Mouse (Mus musculus) megakaryocyte, embryonic 14.5 days (primary cell): Measurements from ENCODE around the gene Man1b1. TPM values are rescaled to one million over a fixed set of nuclear protein-coding genes. Genes with fewer than 3 reads are reported as not detected.

Experiments used
- H3K27me3 ChIP-seq: replicated peaks from 2 replicates; pipeline ENCODE3; 2012; ENCODE audit warnings: inconsistent platforms
- H3K36me3 ChIP-seq: replicated peaks from 2 replicates; pipeline ENCODE3; 2012; ENCODE audit warnings: low read length, inconsistent platforms, mixed read lengths
- H3K4me1 ChIP-seq: 2 replicates; pipeline ENCODE4 v1.6.1; 2012; ENCODE audit warnings: inconsistent platforms
- H3K4me3 ChIP-seq: replicated peaks from 2 replicates; pipeline ENCODE3; 2012; ENCODE audit warnings: moderate library complexity, mild to moderate bottlenecking, inconsistent platforms
- H3K9me3 ChIP-seq: 2 replicates; pipeline ENCODE4 v1.6.1; 2012; ENCODE audit warnings: inconsistent platforms
- FLI1 ChIP-seq: IDR thresholded peaks from 2 replicates; pipeline ENCODE4 v1.6.1; 2012; ENCODE audit warnings: low read length, inconsistent platforms, mixed read lengths
- GATA1 ChIP-seq: IDR thresholded peaks from 3 replicates; pipeline ENCODE4 v1.6.1; 2012; ENCODE audit warnings: mixed read lengths, low read length, inconsistent platforms, borderline replicate concordance
- polyA plus RNA-seq: library from polyadenylated mRNA; stranded (reverse); fragments of >175 nt; gene quantifications from 2 replicates; pipeline ENCODE4 v1.2.3, GENCODE M21; 2012; ENCODE audit warnings: low replicate concordance; ENCODE audit not compliant: insufficient read depth

The Man1b1 gene
- polyA plus RNA-seq, 1 experiment = 4.4 TPM

DNA sequence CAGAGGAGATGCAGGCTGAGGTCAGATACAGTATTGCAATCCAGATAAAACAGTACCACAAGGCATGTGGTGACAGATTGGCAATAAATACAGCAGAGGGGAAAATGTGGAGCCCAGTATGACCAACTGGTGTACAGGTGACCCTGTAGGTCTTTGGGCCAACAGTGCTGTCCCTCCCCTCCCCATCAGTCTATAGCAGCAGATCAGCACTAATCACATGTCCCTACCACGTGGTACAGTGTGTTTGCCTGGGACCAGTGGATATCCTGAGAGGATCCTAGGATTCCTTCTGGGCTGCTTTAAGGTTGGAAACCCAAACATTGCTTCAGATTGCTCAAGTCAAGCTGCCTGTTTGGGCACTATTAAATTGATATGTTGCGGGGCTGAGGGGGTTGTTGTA lies 1.4 kb downstream of the Man1b1 start:
- Histone ChIP-seq H3K36me3 (peaks cover 51% of the 10 kb centered on the region), H3K4me3 (peak overlapping the region; percentile 97), H3K27me3 (no peaks in the 10 kb centered on the region), H3K4me1 (peaks cover 41% of the 10 kb centered on the region), H3K9me3 (no peaks in the 10 kb centered on the region)
- no peak for TF ChIP-seq FLI1
- TF ChIP-seq GATA1 = no peak

DNA sequence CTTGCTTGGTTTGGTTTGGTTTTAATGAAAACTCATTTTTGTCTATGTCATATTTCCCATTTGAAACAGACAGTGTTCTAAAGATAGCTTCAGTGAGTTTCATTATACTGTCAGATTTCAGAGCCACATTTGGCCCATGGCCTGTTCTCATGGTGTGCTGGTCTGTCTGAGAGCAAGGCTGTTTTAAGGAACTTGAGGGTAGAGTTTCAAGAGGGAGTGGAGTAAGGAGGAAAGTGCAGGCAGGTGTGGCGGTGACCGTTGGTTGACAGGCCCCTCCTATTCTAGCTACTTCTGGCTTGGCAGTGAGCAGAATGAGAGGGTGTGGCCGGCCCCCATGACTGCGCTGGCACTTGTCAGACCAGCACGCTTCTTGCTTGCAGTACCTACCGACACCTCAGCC lies 6.2 kb downstream of the Man1b1 start:
- peaks cover 26% of the 10 kb centered on the region for H3K4me1 ChIP-seq

DNA sequence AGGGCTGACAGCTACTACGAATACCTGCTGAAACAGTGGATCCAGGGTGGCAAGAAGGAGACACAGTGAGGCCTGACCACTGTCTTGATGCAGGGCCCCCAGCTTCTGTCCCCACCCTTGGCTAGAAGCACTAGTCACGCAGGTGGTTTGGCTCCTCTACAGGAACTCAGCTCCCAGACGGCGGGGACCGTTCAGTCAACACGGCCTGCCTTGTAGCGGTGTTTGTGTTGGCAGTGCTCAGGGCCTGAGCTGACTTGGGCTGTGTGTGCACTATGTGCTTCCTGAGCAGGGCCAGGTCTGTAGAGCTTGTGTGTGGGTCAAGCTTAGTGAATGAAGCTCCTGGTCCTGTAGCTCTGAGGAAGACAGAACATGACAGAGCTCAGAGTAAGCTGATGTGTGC lies 16.0 kb downstream of the Man1b1 start:
- Histone ChIP-seq H3K9me3 (no peaks in the 10 kb centered on the region), H3K27me3 (no peaks in the 10 kb centered on the region), H3K36me3 (peaks cover 97% of the 10 kb centered on the region), H3K4me3 (peak overlapping the region; percentile 23), H3K4me1 (peaks cover 23% of the 10 kb centered on the region)
- TF ChIP-seq GATA1 = no peak
- no peak for TF ChIP-seq FLI1

More for the DNA sequence above, 6.2 kb downstream of the Man1b1 start:
- Histone ChIP-seq H3K4me3 (no peak overlapping the region), H3K27me3 (no peaks in the 10 kb centered on the region), H3K9me3 (no peaks in the 10 kb centered on the region), H3K36me3 (peaks cover 89% of the 10 kb centered on the region)
- TF ChIP-seq GATA1 = no peak
- no peak for TF ChIP-seq FLI1

DNA sequence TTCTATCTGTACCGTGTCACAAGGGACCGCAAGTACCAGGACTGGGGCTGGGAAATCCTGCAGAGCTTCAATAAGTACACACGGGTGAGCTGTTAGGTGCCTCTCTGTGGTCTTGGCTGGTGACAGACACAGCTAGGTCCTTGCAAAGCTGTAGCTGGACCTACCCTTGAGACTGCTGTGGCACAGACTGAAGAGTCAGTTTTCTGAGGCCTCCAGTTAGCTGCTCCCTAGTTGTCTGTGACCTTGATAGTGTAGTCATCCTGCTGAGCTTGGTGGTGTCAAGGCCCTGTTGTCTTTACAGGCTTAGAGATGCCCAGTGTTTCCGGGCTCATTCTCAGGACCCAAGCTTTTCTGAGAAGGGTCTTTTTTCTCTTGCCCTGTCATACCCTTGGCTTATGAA lies 17.4 kb downstream of the Man1b1 start:
- TF ChIP-seq GATA1 (no peak), FLI1 (no peak)
- Histone ChIP-seq H3K9me3 (no peaks in the 10 kb centered on the region), H3K4me1 (peaks cover 28% of the 10 kb centered on the region), H3K36me3 (peaks cover 97% of the 10 kb centered on the region), H3K4me3 (no peak overlapping the region), H3K27me3 (no peaks in the 10 kb centered on the region)

DNA sequence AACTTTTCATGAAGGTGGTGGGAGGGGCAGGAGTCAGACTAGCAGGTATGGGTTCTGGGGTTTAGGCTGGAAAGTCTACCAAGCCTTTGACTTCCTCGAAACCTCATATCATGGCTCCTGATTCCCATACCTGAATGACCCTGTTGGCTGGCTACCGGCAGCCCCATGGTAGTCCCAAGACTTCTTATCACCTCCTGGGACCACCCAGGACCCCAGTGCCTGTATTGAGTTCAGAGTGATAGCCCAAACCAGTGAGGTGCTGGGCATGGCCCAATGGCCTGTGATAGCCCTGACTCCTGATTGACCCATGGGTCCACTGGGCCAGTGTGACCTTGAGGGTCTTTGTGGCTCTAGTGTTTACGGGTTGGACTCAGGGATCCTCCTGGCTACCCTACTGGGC lies 18.6 kb downstream of the Man1b1 start:
- TF ChIP-seq FLI1 (no peak), GATA1 (no peak)
- peaks cover 91% of the 10 kb centered on the region for H3K36me3 ChIP-seq
- peaks cover 40% of the 10 kb centered on the region for H3K4me1 ChIP-seq
- H3K4me3 ChIP-seq = no peak overlapping the region
- no peaks in the 10 kb centered on the region for H3K9me3 ChIP-seq
- H3K27me3 ChIP-seq = no peaks in the 10 kb centered on the region

DNA sequence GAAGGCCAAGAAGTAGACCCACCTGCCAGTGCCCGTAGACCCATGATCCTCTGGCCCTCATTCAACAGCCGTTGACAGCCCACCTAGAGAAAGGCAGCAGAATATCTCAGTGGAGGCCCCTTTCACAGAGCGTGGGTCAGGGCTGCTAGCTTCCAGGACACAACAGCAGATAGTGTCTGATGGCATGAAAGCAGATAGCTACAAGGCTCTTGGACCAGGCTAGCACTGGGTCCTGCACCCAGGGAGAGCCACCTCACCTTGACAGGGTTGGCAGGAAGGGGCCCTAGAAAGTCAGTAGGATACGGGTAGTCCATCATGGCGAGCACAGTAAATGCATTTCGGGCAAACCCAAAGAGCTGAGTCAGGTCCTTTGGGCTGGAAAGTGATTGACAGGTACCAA lies 22.1 kb downstream of the Man1b1 start:
- Histone ChIP-seq H3K27me3 (no peaks in the 10 kb centered on the region), H3K36me3 (peaks cover 61% of the 10 kb centered on the region), H3K4me1 (peaks cover 37% of the 10 kb centered on the region), H3K9me3 (no peaks in the 10 kb centered on the region), H3K4me3 (no peak overlapping the region)
- TF ChIP-seq GATA1 (no peak), FLI1 (no peak)

DNA sequence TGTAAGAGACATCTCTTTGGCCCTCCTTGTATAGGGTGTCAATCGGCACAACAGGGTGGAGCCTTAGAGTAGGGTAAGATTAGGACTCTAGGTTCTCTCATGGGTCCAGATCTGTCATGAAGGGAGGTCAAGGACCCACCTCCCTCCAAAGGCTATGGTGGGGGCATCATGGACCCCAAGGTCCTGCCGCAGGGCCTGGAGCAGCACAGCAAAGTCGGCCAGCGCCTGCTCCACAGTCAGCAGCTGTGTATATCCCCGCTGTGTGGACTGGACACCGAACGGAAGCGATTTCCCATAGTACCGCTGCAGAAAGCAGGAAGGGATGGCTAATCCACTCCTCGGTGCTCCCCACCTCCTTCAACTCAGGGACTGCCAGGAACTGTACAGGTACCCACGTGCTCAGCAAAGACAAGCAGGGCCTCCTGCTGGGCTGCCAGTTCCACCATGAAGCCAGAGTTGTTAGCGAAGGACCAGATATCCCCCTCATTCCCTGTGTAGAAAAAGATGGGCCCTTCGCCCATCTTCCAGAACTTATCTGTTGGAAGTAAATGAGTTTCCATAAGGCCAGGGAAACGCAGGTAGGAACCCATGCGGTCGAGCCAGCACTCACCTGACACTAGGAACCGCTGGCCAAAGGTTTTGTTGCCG lies 23.4 kb downstream of the Man1b1 start:
- Histone ChIP-seq H3K36me3 (peaks cover 60% of the 10 kb centered on the region), H3K4me1 (peaks cover 47% of the 10 kb centered on the region), H3K27me3 (no peaks in the 10 kb centered on the region), H3K4me3 (peak overlapping the region; percentile 98), H3K9me3 (no peaks in the 10 kb centered on the region)
- no peak for TF ChIP-seq GATA1
- TF ChIP-seq FLI1 = no peak

DNA sequence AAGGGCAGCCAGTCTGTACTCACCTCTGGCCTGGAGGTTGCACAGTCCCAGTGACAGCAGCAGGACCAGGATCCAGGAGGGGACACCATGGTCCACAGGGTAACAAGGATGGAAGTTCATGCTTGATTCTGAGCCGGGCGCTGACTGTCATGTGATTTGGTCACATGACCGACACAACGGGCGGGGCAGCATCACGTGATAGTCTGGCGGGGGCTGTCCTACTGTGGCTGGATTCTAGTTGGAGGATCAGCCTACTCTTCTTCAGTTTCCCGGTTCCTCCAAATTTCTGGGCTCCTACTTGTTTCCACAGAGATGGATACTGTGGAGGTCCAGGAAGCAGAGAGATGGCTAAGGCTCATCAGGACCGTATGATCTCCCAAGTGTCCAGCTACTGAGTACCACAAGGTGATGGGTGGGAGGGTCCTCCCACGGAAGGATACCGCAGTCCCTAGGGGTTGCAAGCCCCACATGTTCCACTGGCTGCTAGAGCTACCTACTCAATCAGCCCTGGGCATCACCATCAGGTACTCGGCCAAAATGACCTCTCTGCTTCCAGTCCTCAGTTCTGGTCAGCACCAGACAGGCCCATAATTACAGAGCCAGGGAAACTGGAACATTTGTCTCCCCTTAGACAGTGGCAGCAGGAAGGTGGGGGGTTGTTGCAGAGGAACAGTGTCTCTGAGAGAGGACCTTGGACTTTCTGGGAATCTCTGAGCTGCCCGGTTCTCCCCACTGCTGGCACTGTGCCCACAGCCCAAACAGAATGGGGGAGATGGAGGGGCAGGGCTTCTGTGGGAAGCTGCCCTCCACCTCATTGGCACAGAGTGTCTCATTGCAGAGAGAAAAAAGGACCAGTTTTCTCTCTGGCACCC lies 24.3 kb downstream of the Man1b1 start, which contains the start of gene Dpp7:
Gene Dpp7, minus strand, starts transcription at position 152 of the 872 bp plus-strand sequence.
- no peak for TF ChIP-seq FLI1
- TF ChIP-seq GATA1 = no peak
- peaks cover 60% of the 10 kb centered on the region for H3K36me3 ChIP-seq
- no peaks in the 10 kb centered on the region for H3K27me3 ChIP-seq
- no peaks in the 10 kb centered on the region for H3K9me3 ChIP-seq
- peak within 1 kb of the TSS; percentile 98 for H3K4me3 ChIP-seq
- peaks cover 47% of the 10 kb centered on the region for H3K4me1 ChIP-seq

DNA sequence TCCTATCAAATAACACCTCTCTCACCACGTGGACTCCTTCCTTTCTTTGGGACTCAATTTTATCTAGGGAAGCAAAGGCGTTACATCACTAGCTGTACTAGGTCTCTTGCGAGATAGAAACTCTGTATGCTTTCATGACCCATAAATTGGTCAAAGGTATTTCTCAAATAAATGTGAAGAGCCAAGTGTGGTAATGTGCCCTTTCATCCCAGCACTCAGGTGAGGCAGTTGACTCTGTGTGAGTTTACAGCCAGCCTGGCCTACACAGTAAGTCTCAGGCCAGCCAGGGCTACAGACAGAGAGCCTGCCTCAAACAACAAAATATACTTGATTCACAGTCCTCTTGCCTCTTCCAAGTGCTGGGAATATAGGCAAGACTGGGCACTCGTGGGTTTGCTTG lies 27.7 kb downstream of the Man1b1 start:
- H3K4me3 ChIP-seq = no peak overlapping the region
- H3K36me3 ChIP-seq = peaks cover 58% of the 10 kb centered on the region
- no peaks in the 10 kb centered on the region for H3K9me3 ChIP-seq
- TF ChIP-seq GATA1 = no peak
- no peak for TF ChIP-seq FLI1
- peaks cover 53% of the 10 kb centered on the region for H3K4me1 ChIP-seq
- H3K27me3 ChIP-seq = peaks cover 14% of the 10 kb centered on the region
